Mouse (Mus musculus): Measurements from ENCODE around the gene Mrfap1.

The Mrfap1 gene

DNA sequence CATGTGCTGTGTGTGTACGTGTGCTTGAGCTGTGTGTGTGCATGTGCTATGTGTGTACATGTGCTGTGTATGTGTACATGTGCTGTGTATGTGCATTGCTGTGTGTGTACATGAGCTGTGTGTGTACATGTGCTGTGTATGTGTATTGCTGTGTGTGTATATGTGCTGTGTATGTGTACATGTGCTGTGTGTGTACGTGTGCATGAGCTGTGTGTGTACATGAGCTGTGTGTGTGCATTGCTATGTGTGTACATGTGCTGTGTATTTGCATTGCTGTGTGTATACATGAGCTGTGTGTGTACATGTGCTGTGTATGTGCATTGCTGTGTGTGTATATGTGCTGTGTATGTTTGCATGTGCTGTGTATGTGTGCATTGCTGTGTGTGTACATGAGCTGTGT lies 17.1 kb downstream of the Mrfap1 start:
- DNase-seq: no peak

DNA sequence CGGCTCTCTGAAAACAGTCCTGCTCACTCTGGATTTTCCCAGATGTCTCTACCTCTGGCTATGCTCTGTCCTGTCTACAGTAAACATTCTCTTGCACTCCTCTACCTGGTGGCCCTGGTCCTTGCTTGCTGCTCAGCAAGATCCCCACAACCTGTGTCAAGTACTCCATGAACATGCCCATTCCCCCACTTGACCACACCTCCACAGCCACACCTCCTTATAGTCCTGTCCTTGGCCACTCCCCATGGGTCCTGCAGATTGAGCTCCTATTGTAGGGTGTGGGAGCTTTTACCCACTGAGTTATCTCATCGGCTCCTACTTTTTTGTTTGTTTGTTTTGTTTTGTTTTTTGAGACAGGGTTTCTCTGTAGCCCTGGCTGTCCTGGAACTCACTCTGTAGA lies 17.7 kb downstream of the Mrfap1 start:
- DNase-seq: no peak

DNA sequence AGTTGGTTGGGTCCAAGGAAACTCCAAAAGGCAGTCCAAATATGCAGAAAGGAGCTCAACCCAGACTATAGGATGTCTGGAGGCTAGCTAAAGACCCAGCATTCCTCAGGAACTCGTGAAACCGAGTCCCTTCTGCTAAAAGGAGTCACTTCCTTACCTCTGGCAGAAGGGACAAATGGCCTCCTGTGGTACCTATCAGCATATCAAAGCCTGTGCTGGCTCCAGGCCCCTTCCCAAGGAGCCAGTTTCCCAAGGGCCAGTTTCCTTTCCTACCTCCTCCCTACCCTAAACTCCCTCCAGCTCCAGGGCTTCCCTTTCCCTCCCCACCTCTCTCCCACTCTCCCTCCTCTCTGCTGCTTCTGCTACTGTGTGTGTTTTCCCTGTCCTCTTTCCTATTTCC lies 19.4 kb downstream of the Mrfap1 start:
- no peak for DNase-seq

DNA sequence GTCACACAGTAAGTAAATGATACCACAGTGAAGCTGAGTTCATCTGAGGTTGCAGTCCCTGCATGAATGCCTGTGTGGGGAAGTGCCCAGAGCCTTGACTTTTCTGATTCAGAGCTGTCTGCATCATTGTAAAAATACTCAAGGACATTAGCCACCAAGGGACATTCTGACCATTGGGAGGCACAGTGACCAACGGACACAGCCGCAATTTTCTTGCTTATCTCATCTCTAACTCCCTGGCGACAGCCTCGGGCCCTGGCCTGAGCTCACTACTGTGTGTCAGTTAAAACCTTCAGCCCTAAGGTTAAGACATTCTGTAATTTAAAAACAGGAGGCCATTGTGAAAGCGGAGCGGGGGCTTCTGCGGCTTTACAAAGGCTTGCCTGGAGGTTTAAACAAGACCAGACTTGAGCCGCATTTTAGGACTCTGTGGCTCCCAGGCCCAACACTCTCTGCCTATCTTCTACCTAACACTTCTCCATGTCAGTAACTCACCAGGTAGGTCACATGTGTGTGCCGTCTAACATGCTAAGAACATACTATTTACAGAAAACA lies 20.5 kb downstream of the Mrfap1 start:
- no peak for DNase-seq

DNA sequence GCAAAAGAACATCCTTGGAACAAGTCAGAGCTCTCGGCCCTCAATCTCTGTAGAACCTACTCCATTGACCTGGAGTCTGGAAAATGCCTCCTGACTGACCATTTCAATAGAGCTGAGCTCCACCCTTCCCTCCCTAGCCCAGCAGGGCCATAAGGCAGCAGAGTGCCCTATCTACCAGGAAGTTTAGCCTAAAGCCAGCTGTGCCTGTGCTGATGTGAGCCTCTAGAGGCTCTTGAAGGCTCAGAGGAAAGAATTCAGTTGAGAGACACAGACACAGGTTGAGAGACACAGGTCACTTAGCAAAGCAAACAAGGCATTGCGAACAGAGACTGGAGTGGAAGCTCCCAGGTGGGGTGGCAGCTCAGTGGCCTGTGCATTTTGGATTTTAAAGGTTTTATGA lies 21.3 kb downstream of the Mrfap1 start:
- no peak for DNase-seq

DNA sequence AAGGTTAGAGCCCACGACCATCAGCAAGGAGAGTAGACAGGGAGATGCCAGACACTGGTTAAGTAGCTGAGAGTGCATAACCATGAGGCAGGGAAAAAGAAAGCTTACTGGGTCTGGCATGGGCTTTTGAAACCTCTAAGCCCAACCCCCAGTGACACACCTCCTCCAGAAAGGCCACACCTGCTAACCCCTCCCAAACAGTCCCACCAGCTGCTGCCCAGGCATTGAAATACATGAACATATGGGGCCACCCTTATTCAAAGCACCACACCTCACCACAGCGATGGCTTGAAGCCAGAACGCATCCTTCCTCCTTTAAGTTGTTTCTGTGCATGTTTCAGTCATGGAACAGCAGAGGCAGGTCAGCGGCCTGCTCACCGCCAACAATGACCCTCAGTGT lies 24.0 kb downstream of the Mrfap1 start:
- DNase-seq: no peak

DNA sequence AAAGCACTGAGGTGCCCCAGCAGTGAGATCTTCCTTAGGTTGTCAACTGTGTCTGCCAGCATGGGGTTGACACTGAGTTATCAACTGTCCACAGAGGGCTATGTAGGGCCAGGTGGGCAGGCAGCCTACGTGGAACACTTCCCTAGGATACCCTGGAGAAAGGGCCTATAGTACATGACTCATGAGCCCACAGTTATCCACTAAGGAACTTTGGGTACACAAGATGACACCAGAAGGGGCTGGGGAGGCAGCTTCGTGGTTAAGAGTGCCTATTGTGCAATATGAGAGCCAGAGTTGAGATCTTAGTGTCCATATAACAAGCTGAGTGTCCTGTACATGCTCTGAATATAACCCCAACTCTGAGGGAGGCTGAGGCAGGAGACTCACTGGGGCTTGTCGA lies 27.0 kb downstream of the Mrfap1 start:
- DNase-seq: no peak

DNA sequence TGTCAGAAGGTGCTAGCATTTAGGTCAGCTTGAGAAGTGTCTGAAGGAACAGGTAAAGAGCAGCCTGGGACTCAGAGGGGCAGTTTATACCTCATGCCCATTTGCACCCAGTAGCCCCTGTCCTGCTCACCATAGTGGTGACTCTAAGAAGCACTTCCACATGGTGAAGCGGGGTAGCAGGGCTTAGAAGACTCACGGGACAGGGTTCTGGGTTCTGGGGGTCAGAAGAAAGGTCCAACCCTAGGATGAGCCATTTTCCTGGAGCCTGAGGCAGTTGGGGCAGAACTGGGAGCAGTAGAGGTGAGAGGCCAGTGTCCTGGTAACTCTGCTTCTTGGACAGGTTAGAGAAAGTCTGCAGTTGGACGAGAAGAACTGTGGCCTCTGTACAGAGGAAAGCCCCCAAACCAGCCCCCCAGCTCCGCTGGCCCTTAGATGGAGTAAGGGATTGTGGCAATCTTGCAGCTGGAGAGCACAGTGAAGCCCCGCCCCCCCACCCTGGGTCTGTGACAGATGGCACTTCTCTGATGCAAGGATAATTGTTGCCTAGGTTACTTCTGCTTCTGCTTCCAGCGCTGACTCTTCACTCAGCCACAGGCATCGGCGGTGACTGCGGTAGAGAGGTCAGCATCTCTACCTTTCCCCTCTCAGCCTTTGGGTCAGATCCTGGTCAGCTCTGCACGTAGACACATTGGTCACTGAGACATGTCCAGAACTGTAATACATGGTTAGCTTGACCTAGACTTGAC lies 29.4 kb downstream of the Mrfap1 start:
- DNase-seq: no peak

DNA sequence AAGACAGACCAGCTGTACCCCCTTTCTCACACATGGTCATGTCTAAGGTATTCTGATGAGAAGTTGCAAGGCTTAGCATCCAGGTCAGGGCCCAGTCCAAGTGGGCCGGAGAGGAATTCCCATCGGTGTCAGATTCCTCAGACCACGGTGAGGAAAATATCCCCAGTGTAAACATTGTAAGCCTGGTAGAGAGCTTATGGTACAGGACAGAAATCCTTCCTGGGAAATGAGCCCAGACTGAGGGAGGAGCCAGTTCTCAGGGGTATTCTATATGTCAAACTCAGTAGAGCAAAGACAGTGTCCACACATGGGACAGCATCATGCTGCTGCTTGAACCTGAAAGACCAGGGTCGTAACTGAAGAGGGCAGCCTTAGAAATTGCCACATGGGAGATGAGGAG lies 36.7 kb downstream of the Mrfap1 start:
- no peak for DNase-seq

DNA sequence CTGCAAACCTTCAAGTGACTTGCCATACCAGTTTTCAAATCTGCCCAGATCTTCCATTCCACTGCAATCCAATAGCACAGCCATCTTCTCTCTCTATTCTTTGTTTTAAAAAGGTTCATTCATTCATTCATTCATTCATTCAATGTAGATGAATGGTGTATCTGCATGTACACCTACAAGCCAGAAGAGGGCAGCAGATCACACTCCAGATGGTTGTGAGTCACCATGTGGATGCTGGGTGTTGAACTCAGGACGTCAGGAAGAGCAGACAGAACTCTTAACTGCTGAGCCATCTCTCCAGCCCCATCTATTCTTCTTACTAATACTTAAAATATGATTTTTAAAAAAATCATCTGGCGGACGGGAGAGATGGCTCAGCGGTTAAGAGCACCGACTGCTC lies 39.5 kb downstream of the Mrfap1 start:
- DNase-seq: no peak

DNA sequence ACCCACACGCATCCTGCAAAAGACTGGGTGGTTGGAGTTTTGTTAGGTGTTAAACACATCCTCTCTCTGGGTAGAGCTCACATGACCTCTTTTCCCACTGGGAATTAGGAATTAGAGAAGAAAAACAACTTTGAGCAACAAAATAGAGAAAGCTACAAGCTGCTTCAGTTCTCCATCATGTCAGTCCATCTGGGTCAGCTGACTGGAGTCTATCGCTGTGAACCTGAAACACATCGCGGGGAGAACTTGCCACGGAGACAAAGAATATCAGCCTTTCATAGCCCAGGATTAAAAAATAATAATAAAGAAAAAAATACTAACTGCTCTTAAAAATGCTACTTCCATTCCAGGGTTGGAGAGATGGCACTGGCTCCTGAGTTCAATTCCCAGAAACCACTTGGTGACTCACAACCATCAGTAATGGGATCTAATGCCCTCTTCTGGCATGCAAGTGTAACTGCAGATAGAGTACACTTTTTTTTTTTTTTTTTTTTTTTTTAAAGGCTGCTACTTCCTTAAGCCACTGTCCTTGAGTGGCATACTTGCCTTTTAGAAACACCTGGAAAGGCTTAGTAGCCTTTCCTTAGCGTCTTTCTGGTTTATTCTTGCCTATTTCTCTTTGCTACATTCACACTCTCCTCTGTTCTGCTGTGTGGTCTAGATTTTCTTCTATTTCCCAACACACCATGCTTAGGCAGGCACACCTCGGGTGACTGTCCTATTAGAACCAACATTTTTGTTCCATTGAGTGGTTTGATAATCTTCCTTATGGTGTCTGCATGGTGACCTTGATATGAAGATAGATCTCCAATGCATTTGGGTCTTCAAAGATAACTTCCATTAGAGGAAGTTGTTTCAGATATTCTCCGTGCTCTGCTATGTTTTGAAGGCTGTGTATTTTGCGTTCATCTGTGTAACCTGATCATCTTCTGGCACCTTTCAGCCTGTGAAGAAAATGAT lies 46.2 kb downstream of the Mrfap1 start:
- DNase-seq: no peak

DNA sequence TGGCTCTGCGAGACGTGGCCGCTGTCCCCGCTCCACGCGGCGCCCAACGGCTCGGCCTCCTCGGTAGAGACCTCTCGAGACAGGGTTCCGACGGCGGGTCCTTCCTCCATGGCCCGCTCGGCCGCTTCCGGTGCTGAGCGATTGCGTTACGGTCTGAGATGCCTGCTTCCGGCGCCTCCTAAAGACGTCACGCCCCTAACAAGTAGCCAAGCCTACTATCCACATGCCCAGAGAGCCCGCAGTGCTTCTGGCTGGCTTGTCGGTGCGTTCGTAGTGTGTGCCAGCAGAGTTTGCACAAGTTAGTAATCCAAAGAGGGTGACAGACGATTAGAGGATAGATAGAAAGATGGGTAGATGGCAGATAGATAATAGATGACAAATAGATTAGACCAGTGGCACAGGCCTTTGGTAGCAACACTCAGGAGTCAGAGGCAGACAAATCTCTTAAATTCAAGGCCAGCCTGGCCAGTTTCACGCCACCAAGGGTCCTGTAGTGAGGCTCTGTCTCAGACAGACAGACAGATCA lies 48.0 kb downstream of the Mrfap1 start, which contains the start of gene Bloc1s4:
Bloc1s4 (minus strand) TSS at position 115 of the 526 bp plus-strand sequence.
- DNase-seq: peak; percentile 94

DNA sequence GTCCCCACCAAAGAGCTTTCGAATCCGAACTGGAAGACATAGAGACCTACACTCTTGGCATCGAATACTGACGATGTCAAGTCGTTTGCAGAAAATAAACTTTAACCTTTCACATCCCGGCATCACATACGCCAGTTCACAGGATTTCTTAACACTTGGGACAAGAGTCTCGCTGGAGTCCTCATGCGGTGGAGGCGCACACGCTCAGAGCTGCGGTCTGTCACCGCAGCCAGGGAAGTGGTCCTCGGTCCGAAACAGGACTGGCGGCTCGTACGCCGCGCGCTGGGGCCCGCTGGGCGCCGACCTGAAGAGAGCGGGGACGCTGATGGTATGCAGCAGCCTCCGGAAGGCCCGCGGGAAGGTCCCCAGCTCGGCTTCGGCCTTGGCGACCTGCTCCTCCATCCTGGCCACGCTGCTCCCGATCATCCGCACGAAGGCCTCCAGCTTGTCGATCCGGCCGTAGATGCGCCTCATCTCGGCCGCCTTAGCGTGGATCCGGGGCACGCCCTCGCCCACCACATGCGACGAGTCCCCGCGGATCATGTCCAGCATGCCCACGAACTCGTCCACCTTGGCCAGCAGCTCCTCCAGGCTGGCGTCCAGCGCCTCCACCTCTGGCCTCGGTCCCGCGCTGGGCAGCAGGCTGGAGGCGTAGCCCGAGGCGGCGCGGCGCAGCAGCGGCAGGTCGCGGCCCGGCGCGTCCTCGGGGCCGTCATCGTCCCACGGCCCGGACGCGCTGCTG lies 48.6 kb downstream of the Mrfap1 start:
- no peak for DNase-seq

DNA sequence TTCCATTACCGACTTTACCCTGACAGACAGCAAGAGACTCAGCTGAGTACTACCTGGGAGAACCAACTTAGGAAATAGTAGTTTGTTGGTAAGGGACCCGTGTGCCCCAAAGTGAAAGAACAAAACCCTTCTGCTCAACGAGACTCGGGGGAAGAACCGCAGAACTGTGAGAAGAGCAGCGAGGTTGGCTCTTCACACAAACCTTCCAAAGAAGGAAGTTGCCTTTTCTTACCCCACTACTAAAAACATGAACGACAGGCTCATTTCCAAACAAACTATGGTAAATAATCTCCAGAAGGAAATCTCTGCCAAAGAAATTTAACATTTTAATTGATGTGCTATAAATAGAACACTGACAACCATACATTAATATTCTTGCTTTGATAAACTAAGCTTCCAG lies 49.5 kb downstream of the Mrfap1 start:
- DNase-seq: no peak
